Mouse (Mus musculus) megakaryocyte, adult 5-6 weeks (primary cell): ENCODE measurements at regions not wholly inside any gene's neighbourhood (a gene's known extent, or its start where the extent isn't known, plus 50 kb on each side); places are given as distances from the start of the nearest gene placed in this dataset.

Experiments used
- ATAC-seq: 2 replicates; pipeline ENCODE4 v1.8.0; 2016; ENCODE audit warnings: mild to moderate bottlenecking, inconsistent platforms; ENCODE audit not compliant: poor library complexity, severe bottlenecking

GRCm38 (mm10) chr9:69705942-69706341, 54.8 kb downstream of the Foxb1 start:
- peak; percentile 62 for ATAC-seq

GRCm38 (mm10) chr9:69705071-69705470, 55.7 kb downstream of the Foxb1 start:
- no peak for ATAC-seq

GRCm38 (mm10) chr9:69703731-69704130, 57.0 kb downstream of the Foxb1 start:
- ATAC-seq = no peak

GRCm38 (mm10) chr9:69702156-69702928, 58.4 kb downstream of the Foxb1 start:
- peak; percentile 75 for ATAC-seq

GRCm38 (mm10) chr9:69700696-69701095, 60.0 kb downstream of the Foxb1 start:
- no peak for ATAC-seq

GRCm38 (mm10) chr9:69691756-69692155, 69.0 kb downstream of the Foxb1 start:
- no peak for ATAC-seq

GRCm38 (mm10) chr9:69687349-69688123, 73.2 kb downstream of the Foxb1 start:
- no peak for ATAC-seq

- ATAC-seq = no peak
These were observed 74.0 kb downstream of the Foxb1 start for GRCm38 (mm10) chr9:69686766-69687165.

- no peak for ATAC-seq
These were observed 75.1 kb downstream of the Foxb1 start for GRCm38 (mm10) chr9:69685630-69686029.

GRCm38 (mm10) chr9:69681372-69682213, 79.1 kb downstream of the Foxb1 start:
- no peak for ATAC-seq

- ATAC-seq = no peak
These were observed 82.1 kb downstream of the Foxb1 start for GRCm38 (mm10) chr9:69678634-69679033.

GRCm38 (mm10) chr9:69673463-69674105, 87.2 kb downstream of the Foxb1 start:
- ATAC-seq = no peak

GRCm38 (mm10) chr9:69672657-69673462, 87.9 kb downstream of the Foxb1 start:
- peak; percentile 64 for ATAC-seq

- no peak for ATAC-seq
These were observed 89.5 kb downstream of the Foxb1 start for GRCm38 (mm10) chr9:69671199-69671598.

- ATAC-seq = no peak
These were observed 90.1 kb downstream of the Foxb1 start for GRCm38 (mm10) chr9:69670551-69671044.

- no peak for ATAC-seq
These were observed 90.9 kb downstream of the Foxb1 start for GRCm38 (mm10) chr9:69669611-69670550.

GRCm38 (mm10) chr9:69668475-69669090, 92.2 kb downstream of the Foxb1 start:
- ATAC-seq = no peak

- peak; percentile 80 for ATAC-seq
These were observed 93.6 kb downstream of the Foxb1 start for GRCm38 (mm10) chr9:69667064-69667533.
